Mouse (Mus musculus) 416B (cell line): Measurements from ENCODE around the gene Inpp5a.
"Not testable (repeated sequence)": the region's sequence is repeated elsewhere in the genome, so short reads cannot be mapped to it uniquely, and the experiment has no call there.

Experiments
- DNase-seq: peaks from one replicate; pipeline ENCODE4 v3.0.0; 2011; ENCODE audit warnings: low read depth

Gene Inpp5a

GRCm38 (mm10) chr7:139399977-139400685 is 11.2 kb downstream of the Inpp5a start:
- no peak for DNase-seq

GRCm38 (mm10) chr7:139400926-139401325 is 12.0 kb downstream of the Inpp5a start:
- DNase-seq, result peak; percentile 38

GRCm38 (mm10) chr7:139401791-139402190 is 12.9 kb downstream of the Inpp5a start:
- no peak for DNase-seq

- peak; percentile 46 for DNase-seq
Measured at GRCm38 (mm10) chr7:139402721-139403120, 13.8 kb downstream of the Inpp5a start.

GRCm38 (mm10) chr7:139406581-139406980 is 17.7 kb downstream of the Inpp5a start:
- no peak for DNase-seq

- DNase-seq, result no peak
Measured at GRCm38 (mm10) chr7:139407966-139408365, 19.1 kb downstream of the Inpp5a start.

GRCm38 (mm10) chr7:139409903-139410302 is 21.0 kb downstream of the Inpp5a start:
- DNase-seq, result no peak

GRCm38 (mm10) chr7:139412223-139412950 is 23.5 kb downstream of the Inpp5a start:
- peak; percentile 92 for DNase-seq

- no peak for DNase-seq
Measured at GRCm38 (mm10) chr7:139413400-139413799, 24.5 kb downstream of the Inpp5a start.

GRCm38 (mm10) chr7:139415616-139416225 is 26.8 kb downstream of the Inpp5a start:
- peak; percentile 83 for DNase-seq

- DNase-seq, result no peak
Measured at GRCm38 (mm10) chr7:139418371-139418770, 29.5 kb downstream of the Inpp5a start.

- DNase-seq, result no peak
Measured at GRCm38 (mm10) chr7:139422827-139423226, 33.9 kb downstream of the Inpp5a start.

GRCm38 (mm10) chr7:139434095-139434830 is 45.4 kb downstream of the Inpp5a start:
- DNase-seq, result peak; percentile 55

- not testable (repeated sequence) for DNase-seq
Measured at GRCm38 (mm10) chr7:139434931-139435330, 46.0 kb downstream of the Inpp5a start.

GRCm38 (mm10) chr7:139435749-139436148 is 46.8 kb downstream of the Inpp5a start:
- no peak for DNase-seq

- DNase-seq, result no peak
Measured at GRCm38 (mm10) chr7:139436951-139437350, 48.0 kb downstream of the Inpp5a start.

GRCm38 (mm10) chr7:139437471-139437870 is 48.6 kb downstream of the Inpp5a start:
- DNase-seq, result no peak

GRCm38 (mm10) chr7:139437926-139438600 is 49.2 kb downstream of the Inpp5a start:
- no peak for DNase-seq

GRCm38 (mm10) chr7:139438601-139438945 is 49.7 kb downstream of the Inpp5a start:
- DNase-seq, result no peak

GRCm38 (mm10) chr7:139439031-139439430 is 50.1 kb downstream of the Inpp5a start:
- DNase-seq, result no peak
